Mouse (Mus musculus): ENCODE data around the gene Nubp1. TPM values are rescaled to one million over a fixed set of nuclear protein-coding genes. Genes with fewer than 3 reads are reported as not detected.

The Nubp1 gene
- polyA plus RNA-seq, 1 experiment = 19.0 TPM

- peak overlapping the region; percentile 25; the same call in 1 of the 2 replicates for H3K4me3 ChIP-seq (ENCODE audit: control insufficient read depth, low read depth, low read length)
- no peak for TF ChIP-seq CTCF (IDR thresholded peaks at IDR 0.05; ENCODE audit: control insufficient read depth, insufficient read depth, insufficient replicate concordance, low read depth, low read length)
- TF ChIP-seq POLR2A (IDR thresholded peaks at IDR 0.05; ENCODE audit: control insufficient read depth, low read depth, low read length) = 0 out of 2 replicates have a peak, but pooled peaks have one; percentile 16
- H3K27me3 ChIP-seq (ENCODE audit: control insufficient read depth, insufficient read depth, low read length) = no peaks in the 10 kb centered on the region
- no peaks in the 10 kb centered on the region for H3K36me3 ChIP-seq (ENCODE audit: control insufficient read depth, insufficient read depth, low read length)
- peaks cover 7% of the 10 kb centered on the region for H3K4me1 ChIP-seq (ENCODE audit: control insufficient read depth, insufficient read depth, low read length)
- H3K27ac ChIP-seq (ENCODE audit: control insufficient read depth, insufficient read depth, low read depth, low read length) = peak overlapping the region; percentile 48; the same call in 1 of the 2 replicates
Measured at GRCm38 (mm10) chr16:10388634-10389365, 22.9 kb upstream of the Nubp1 start.

- TF ChIP-seq POLR2A (IDR thresholded peaks at IDR 0.05; ENCODE audit: control insufficient read depth, low read depth, low read length) = no peak
- no peak for TF ChIP-seq CTCF (IDR thresholded peaks at IDR 0.05; ENCODE audit: control insufficient read depth, insufficient read depth, insufficient replicate concordance, low read depth, low read length)
- no peaks in the 10 kb centered on the region; the same call in 1 of the 2 replicates for H3K27me3 ChIP-seq (ENCODE audit: control insufficient read depth, insufficient read depth, low read length)
- no peak overlapping the region for H3K27ac ChIP-seq (ENCODE audit: control insufficient read depth, insufficient read depth, low read depth, low read length)
- H3K4me3 ChIP-seq (ENCODE audit: control insufficient read depth, low read depth, low read length) = peak overlapping the region; percentile 65
- H3K36me3 ChIP-seq (ENCODE audit: control insufficient read depth, insufficient read depth, low read length) = no peaks in the 10 kb centered on the region
- peaks cover 4% of the 10 kb centered on the region; the same call in 1 of the 2 replicates for H3K4me1 ChIP-seq (ENCODE audit: control insufficient read depth, insufficient read depth, low read length)
Measured at GRCm38 (mm10) chr16:10392587-10392986, 19.2 kb upstream of the Nubp1 start.

- H3K27ac ChIP-seq (ENCODE audit: control insufficient read depth, insufficient read depth, low read depth, low read length) = no peak within 1 kb of the TSS
- TF ChIP-seq POLR2A (IDR thresholded peaks at IDR 0.05; ENCODE audit: control insufficient read depth, low read depth, low read length) = peak; percentile 33; the same call in 1 of the 2 replicates
- TF ChIP-seq CTCF (IDR thresholded peaks at IDR 0.05; ENCODE audit: control insufficient read depth, insufficient read depth, insufficient replicate concordance, low read depth, low read length) = peak; percentile 62; the same call in 1 of the 2 replicates
Measured at GRCm38 (mm10) chr16:10394699-10395540, 16.8 kb upstream of the Nubp1 start, which contains the start of gene Tekt5. Tekt5 (minus strand) TSS chr16:10395490.

GRCm38 (mm10) chr16:10398755-10399154 lies 13.0 kb upstream of the Nubp1 start:
- peaks cover 4% of the 10 kb centered on the region; the same call in 1 of the 2 replicates for H3K4me1 ChIP-seq (ENCODE audit: control insufficient read depth, insufficient read depth, low read length)
- TF ChIP-seq POLR2A (IDR thresholded peaks at IDR 0.05; ENCODE audit: control insufficient read depth, low read depth, low read length) (no peak), CTCF (IDR thresholded peaks at IDR 0.05; ENCODE audit: control insufficient read depth, insufficient read depth, insufficient replicate concordance, low read depth, low read length) (no peak)
- no peaks in the 10 kb centered on the region for H3K36me3 ChIP-seq (ENCODE audit: control insufficient read depth, insufficient read depth, low read length)

More at GRCm38 (mm10) chr16:10394699-10395540, 16.8 kb upstream of the Nubp1 start, which contains the start of gene Tekt5:
- H3K4me3 ChIP-seq (ENCODE audit: control insufficient read depth, low read depth, low read length) = peak within 1 kb of the TSS; percentile 77
- H3K4me1 ChIP-seq (ENCODE audit: control insufficient read depth, insufficient read depth, low read length) = peaks cover 4% of the 10 kb centered on the region; the same call in 1 of the 2 replicates
- no peaks in the 10 kb centered on the region; the same call in 1 of the 2 replicates for H3K27me3 ChIP-seq (ENCODE audit: control insufficient read depth, insufficient read depth, low read length)
- H3K36me3 ChIP-seq (ENCODE audit: control insufficient read depth, insufficient read depth, low read length) = no peaks in the 10 kb centered on the region

GRCm38 (mm10) chr16:10399160-10399559 lies 12.6 kb upstream of the Nubp1 start:
- no peak overlapping the region for H3K4me3 ChIP-seq (ENCODE audit: control insufficient read depth, low read depth, low read length)
- no peak for TF ChIP-seq POLR2A (IDR thresholded peaks at IDR 0.05; ENCODE audit: control insufficient read depth, low read depth, low read length)
- peak; percentile 83; the same call in 1 of the 2 replicates for TF ChIP-seq CTCF (IDR thresholded peaks at IDR 0.05; ENCODE audit: control insufficient read depth, insufficient read depth, insufficient replicate concordance, low read depth, low read length)
- no peaks in the 10 kb centered on the region for H3K36me3 ChIP-seq (ENCODE audit: control insufficient read depth, insufficient read depth, low read length)
- H3K27ac ChIP-seq (ENCODE audit: control insufficient read depth, insufficient read depth, low read depth, low read length) = no peak overlapping the region
- H3K27me3 ChIP-seq (ENCODE audit: control insufficient read depth, insufficient read depth, low read length) = no peaks in the 10 kb centered on the region; the same call in 1 of the 2 replicates
- H3K4me1 ChIP-seq (ENCODE audit: control insufficient read depth, insufficient read depth, low read length) = peaks cover 4% of the 10 kb centered on the region; the same call in 1 of the 2 replicates

More at GRCm38 (mm10) chr16:10398755-10399154, 13.0 kb upstream of the Nubp1 start:
- H3K4me3 ChIP-seq (ENCODE audit: control insufficient read depth, low read depth, low read length) = no peak overlapping the region
- H3K27me3 ChIP-seq (ENCODE audit: control insufficient read depth, insufficient read depth, low read length) = no peaks in the 10 kb centered on the region; the same call in 1 of the 2 replicates
- no peak overlapping the region for H3K27ac ChIP-seq (ENCODE audit: control insufficient read depth, insufficient read depth, low read depth, low read length)

- H3K4me3 ChIP-seq (ENCODE audit: control insufficient read depth, low read depth, low read length) = no peak overlapping the region
- TF ChIP-seq CTCF (IDR thresholded peaks at IDR 0.05; ENCODE audit: control insufficient read depth, insufficient read depth, insufficient replicate concordance, low read depth, low read length) = peak; percentile 36; the same call in 1 of the 2 replicates
- TF ChIP-seq POLR2A (IDR thresholded peaks at IDR 0.05; ENCODE audit: control insufficient read depth, low read depth, low read length) = no peak
- H3K36me3 ChIP-seq (ENCODE audit: control insufficient read depth, insufficient read depth, low read length) = no peaks in the 10 kb centered on the region; the same call in 1 of the 2 replicates
- no peak overlapping the region for H3K27ac ChIP-seq (ENCODE audit: control insufficient read depth, insufficient read depth, low read depth, low read length)
- H3K27me3 ChIP-seq (ENCODE audit: control insufficient read depth, insufficient read depth, low read length) = no peaks in the 10 kb centered on the region
- H3K4me1 ChIP-seq (ENCODE audit: control insufficient read depth, insufficient read depth, low read length) = peaks cover 2% of the 10 kb centered on the region
Measured at GRCm38 (mm10) chr16:10415976-10416375, 4.2 kb downstream of the Nubp1 start.
